Mouse (Mus musculus): Measurements from ENCODE around the gene Dppa1. TPM values are rescaled to one million over a fixed set of nuclear protein-coding genes. Genes with fewer than 3 reads are reported as not detected.
"Not testable (repeated sequence)": the region's sequence is repeated elsewhere in the genome, so short reads cannot be mapped to it uniquely, and the experiment has no call there.

Gene Dppa1
- polyA plus RNA-seq (2016; fragmentation: Nextera tagmentation; extraction: Ambion mirVana): 0.18 TPM in 1 of 2 replicates, not detected in the other

- WGBS: 31% methylated on average over 2 of the region's 2 CpGs
- no peak within 1 kb of the TSS for H3K27ac ChIP-seq
- H3K4me3 ChIP-seq (replicated peaks): no peak within 1 kb of the TSS
- no peaks in the 10 kb centered on the region for H3K27me3 ChIP-seq
- no peak within 1 kb of the TSS for H3K9ac ChIP-seq (replicated peaks)
- no peak; the same call in 1 of the 2 replicates for ATAC-seq (ENCODE audit: insufficient number of reproducible peaks, insufficient read depth, low FRiP score, low TSS enrichment, low read depth)
- peaks cover 12% of the 10 kb centered on the region; the same call in 1 of the 2 replicates for H3K4me1 ChIP-seq (replicated peaks)
- H3K36me3 ChIP-seq: no peaks in the 10 kb centered on the region
- H3K4me2 ChIP-seq: no peak within 1 kb of the TSS
- no peaks in the 10 kb centered on the region for H3K9me3 ChIP-seq
Measured at GRCm38 (mm10) chr11:46629211-46629795, at the start of gene Dppa1. Gene Dppa1, minus strand, starts transcription at chr11:46629261.

GRCm38 (mm10) chr11:46667938-46668337, 38.9 kb upstream of the Dppa1 start:
- no peak overlapping the region for H3K27ac ChIP-seq
- no peaks in the 10 kb centered on the region for H3K27me3 ChIP-seq
- H3K9ac ChIP-seq (replicated peaks): no peak overlapping the region
- H3K9me3 ChIP-seq: no peaks in the 10 kb centered on the region
- H3K4me1 ChIP-seq (replicated peaks): no peaks in the 10 kb centered on the region
- no peak overlapping the region for H3K4me3 ChIP-seq (replicated peaks)
- H3K4me2 ChIP-seq: no peak overlapping the region
- H3K36me3 ChIP-seq: no peaks in the 10 kb centered on the region
- 83% methylated on average over 2 of the region's 2 CpGs for WGBS
- no peak for ATAC-seq (ENCODE audit: insufficient number of reproducible peaks, insufficient read depth, low FRiP score, low TSS enrichment, low read depth)

- ATAC-seq (ENCODE audit: insufficient number of reproducible peaks, insufficient read depth, low FRiP score, low TSS enrichment, low read depth): no peak
- H3K4me3 ChIP-seq (replicated peaks): no peak overlapping the region
- no peaks in the 10 kb centered on the region for H3K4me1 ChIP-seq (replicated peaks)
- no peak overlapping the region for H3K4me2 ChIP-seq
- H3K27ac ChIP-seq: no peak overlapping the region
- WGBS: 97% methylated on average over 3 of the region's 3 CpGs
- H3K36me3 ChIP-seq: no peaks in the 10 kb centered on the region
- H3K27me3 ChIP-seq: no peaks in the 10 kb centered on the region
- H3K9ac ChIP-seq (replicated peaks): no peak overlapping the region
- no peaks in the 10 kb centered on the region for H3K9me3 ChIP-seq
Measured at GRCm38 (mm10) chr11:46667105-46667504, 38.0 kb upstream of the Dppa1 start.

GRCm38 (mm10) chr11:46665599-46666522, 36.8 kb upstream of the Dppa1 start:
- no peak overlapping the region for H3K4me3 ChIP-seq (replicated peaks)
- no peaks in the 10 kb centered on the region for H3K9me3 ChIP-seq
- no peak overlapping the region for H3K4me2 ChIP-seq
- no peaks in the 10 kb centered on the region for H3K36me3 ChIP-seq
- peak; percentile 59; the same call in 1 of the 2 replicates for ATAC-seq (ENCODE audit: insufficient number of reproducible peaks, insufficient read depth, low FRiP score, low TSS enrichment, low read depth)
- no peaks in the 10 kb centered on the region for H3K27me3 ChIP-seq
- WGBS: 71% methylated on average over 6 of the region's 6 CpGs
- H3K9ac ChIP-seq (replicated peaks): no peak overlapping the region
- H3K27ac ChIP-seq: no peak overlapping the region
- no peaks in the 10 kb centered on the region for H3K4me1 ChIP-seq (replicated peaks)

- H3K4me2 ChIP-seq: no peak overlapping the region
- no peak overlapping the region for H3K27ac ChIP-seq
- H3K4me1 ChIP-seq (replicated peaks): no peaks in the 10 kb centered on the region
- no peak overlapping the region for H3K4me3 ChIP-seq (replicated peaks)
- no peaks in the 10 kb centered on the region for H3K9me3 ChIP-seq
- H3K9ac ChIP-seq (replicated peaks): no peak overlapping the region
- 75% methylated on average over 4 of the region's 4 CpGs for WGBS
- H3K36me3 ChIP-seq: no peaks in the 10 kb centered on the region
- no peaks in the 10 kb centered on the region for H3K27me3 ChIP-seq
- no peak for ATAC-seq (ENCODE audit: insufficient number of reproducible peaks, insufficient read depth, low FRiP score, low TSS enrichment, low read depth)
Measured at GRCm38 (mm10) chr11:46663215-46663614, 34.2 kb upstream of the Dppa1 start.

GRCm38 (mm10) chr11:46652476-46652875, 23.4 kb upstream of the Dppa1 start:
- Histone ChIP-seq H3K27ac (no peak overlapping the region), H3K4me1 (replicated peaks) (no peaks in the 10 kb centered on the region), H3K27me3 (no peaks in the 10 kb centered on the region), H3K4me3 (replicated peaks) (no peak overlapping the region), H3K4me2 (no peak overlapping the region), H3K9ac (replicated peaks) (no peak overlapping the region), H3K36me3 (no peaks in the 10 kb centered on the region), H3K9me3 (no peaks in the 10 kb centered on the region)
- no peak for ATAC-seq (ENCODE audit: insufficient number of reproducible peaks, insufficient read depth, low FRiP score, low TSS enrichment, low read depth)
- WGBS: 86% methylated on average over 3 of the region's 3 CpGs

GRCm38 (mm10) chr11:46649655-46650054, 20.6 kb upstream of the Dppa1 start:
- H3K36me3 ChIP-seq; H3K9ac ChIP-seq (replicated peaks); H3K27ac ChIP-seq; ATAC-seq (ENCODE audit: insufficient number of reproducible peaks, insufficient read depth, low FRiP score, low TSS enrichment, low read depth); H3K27me3 ChIP-seq; H3K4me2 ChIP-seq; H3K4me1 ChIP-seq (replicated peaks); H3K4me3 ChIP-seq (replicated peaks); H3K9me3 ChIP-seq: not testable (repeated sequence)
- 76% methylated on average over 3 of the region's 3 CpGs for WGBS

- Histone ChIP-seq H3K36me3 (no peaks in the 10 kb centered on the region), H3K9me3 (no peaks in the 10 kb centered on the region), H3K9ac (replicated peaks) (no peak overlapping the region), H3K4me2 (no peak overlapping the region), H3K4me3 (replicated peaks) (no peak overlapping the region), H3K27ac (no peak overlapping the region), H3K4me1 (replicated peaks) (no peaks in the 10 kb centered on the region), H3K27me3 (no peaks in the 10 kb centered on the region)
- 85% methylated on average over 1 of the region's 1 CpGs for WGBS
- no peak for ATAC-seq (ENCODE audit: insufficient number of reproducible peaks, insufficient read depth, low FRiP score, low TSS enrichment, low read depth)
Measured at GRCm38 (mm10) chr11:46644824-46645223, 15.8 kb upstream of the Dppa1 start.

- Histone ChIP-seq H3K4me2 (no peak overlapping the region), H3K9me3 (no peaks in the 10 kb centered on the region), H3K36me3 (no peaks in the 10 kb centered on the region), H3K4me1 (replicated peaks) (no peaks in the 10 kb centered on the region), H3K4me3 (replicated peaks) (no peak overlapping the region), H3K9ac (replicated peaks) (no peak overlapping the region), H3K27me3 (no peaks in the 10 kb centered on the region), H3K27ac (no peak overlapping the region)
- no peak for ATAC-seq (ENCODE audit: insufficient number of reproducible peaks, insufficient read depth, low FRiP score, low TSS enrichment, low read depth)
- WGBS: 84% methylated on average over 3 of the region's 3 CpGs
Measured at GRCm38 (mm10) chr11:46636568-46636967, 7.5 kb upstream of the Dppa1 start.

GRCm38 (mm10) chr11:46635516-46635915, 6.5 kb upstream of the Dppa1 start:
- H3K27me3 ChIP-seq; H3K9me3 ChIP-seq; H3K4me3 ChIP-seq (replicated peaks); H3K4me1 ChIP-seq (replicated peaks); H3K4me2 ChIP-seq; H3K36me3 ChIP-seq; ATAC-seq (ENCODE audit: insufficient number of reproducible peaks, insufficient read depth, low FRiP score, low TSS enrichment, low read depth); H3K9ac ChIP-seq (replicated peaks); H3K27ac ChIP-seq: not testable (repeated sequence)
- 78% methylated on average over 4 of the region's 4 CpGs for WGBS

- Histone ChIP-seq H3K4me1 (replicated peaks) (peaks cover 12% of the 10 kb centered on the region; the same call in 1 of the 2 replicates), H3K36me3 (no peaks in the 10 kb centered on the region), H3K27ac (no peak overlapping the region), H3K9ac (replicated peaks) (no peak overlapping the region), H3K9me3 (no peaks in the 10 kb centered on the region), H3K27me3 (no peaks in the 10 kb centered on the region), H3K4me2 (no peak overlapping the region), H3K4me3 (replicated peaks) (no peak overlapping the region)
- no peak; the same call in 1 of the 2 replicates for ATAC-seq (ENCODE audit: insufficient number of reproducible peaks, insufficient read depth, low FRiP score, low TSS enrichment, low read depth)
- 35% methylated on average over 3 of the region's 3 CpGs for WGBS
Measured at GRCm38 (mm10) chr11:46631635-46632034, 2.6 kb upstream of the Dppa1 start.
